Mouse (Mus musculus): ENCODE measurements around the gene Parp8. TPM values are rescaled to one million over a fixed set of nuclear protein-coding genes. Genes with fewer than 3 reads are reported as not detected.

Parp8 gene
- 37.7 and 37.8 TPM in 2 replicates for polyA plus RNA-seq (2012; rRNA removed)
- 20.0 and 21.7 TPM in 2 replicates for polyA plus RNA-seq (2014; fragmentation: Nextera tagmentation; extraction: Ambion mirVana)

DNA sequence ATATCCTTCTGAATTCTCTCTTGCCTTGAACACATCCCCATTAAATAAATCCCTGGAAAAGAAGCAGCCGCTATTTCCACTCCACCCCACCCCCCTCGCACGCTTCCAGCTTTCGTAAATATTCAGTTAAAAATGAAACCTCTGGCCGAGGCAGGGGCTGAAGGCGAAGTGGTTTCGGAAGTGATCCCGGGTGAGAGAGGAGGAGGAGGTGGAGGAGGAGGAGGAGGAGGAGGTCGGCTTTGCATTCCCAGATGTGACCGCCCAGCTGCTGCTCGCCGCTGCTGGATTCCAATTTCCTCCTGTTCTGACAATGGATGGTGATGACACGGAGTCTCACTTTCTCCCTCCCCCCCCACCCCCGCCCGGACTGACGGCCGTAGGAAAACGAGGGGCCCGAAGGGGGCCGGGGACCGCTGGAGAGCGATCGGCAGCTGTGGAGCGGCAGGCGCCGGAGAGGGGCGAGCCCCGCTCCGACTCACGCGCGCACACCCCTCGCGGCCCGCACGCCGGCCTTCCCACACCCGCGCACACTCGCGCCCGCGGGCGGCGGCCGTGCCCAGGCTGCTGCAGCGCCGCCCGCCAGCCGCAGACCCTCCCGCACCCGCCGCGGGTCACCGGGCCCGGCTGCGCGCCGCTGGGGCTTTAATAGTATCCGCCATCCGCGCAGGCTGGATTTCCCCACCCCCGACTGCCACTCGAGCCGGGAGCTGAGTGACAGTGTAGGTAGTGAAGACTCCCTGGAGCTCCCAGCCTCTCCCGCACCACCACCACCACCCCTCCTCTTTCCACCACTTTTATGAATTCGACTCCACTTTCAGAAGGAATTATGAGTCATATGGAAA, at the start of gene Parp8:
Gene Parp8, minus strand, starts transcription at position 312 of the 842 bp plus-strand sequence.
- DNase-seq (ENCODE audit: low spot score) (peak; percentile 63), ATAC-seq (ENCODE audit: low FRiP score, low read depth) (peak; percentile 77)
- peaks cover 20% of the 10 kb centered on the region for H3K4me1 ChIP-seq (ENCODE audit: control insufficient read depth, insufficient read depth, low read length)
- H3K9me3 ChIP-seq (ENCODE audit: control insufficient read depth, low read length), result no peaks in the 10 kb centered on the region
- under 1% methylated on average over 26 of the region's 67 CpGs for WGBS
- H3K4me3 ChIP-seq (replicated peaks; ENCODE audit: low read length), result peak within 1 kb of the TSS; percentile 85
- 0 out of 2 replicates have a peak, but pooled peaks have one; percentile 22 for TF ChIP-seq POLR2A (IDR thresholded peaks at IDR 0.05; ENCODE audit: borderline replicate concordance, extremely low read depth, insufficient read depth, insufficient read length)
- H3K27ac ChIP-seq (replicated peaks; ENCODE audit: low read depth, low read length), result peak within 1 kb of the TSS; percentile 94
- no peaks in the 10 kb centered on the region for H3K27me3 ChIP-seq (ENCODE audit: control insufficient read depth, insufficient read depth, low read length)
- peak within 1 kb of the TSS; percentile 76 for H3K4me2 ChIP-seq (replicated peaks; ENCODE audit: low read depth, low read length, severe bottlenecking)
- peak within 1 kb of the TSS; percentile 91 for H3K9ac ChIP-seq (ENCODE audit: low read depth, low read length, severe bottlenecking)
- no peaks in the 10 kb centered on the region for H3K36me3 ChIP-seq (ENCODE audit: control insufficient read depth, insufficient read depth, low read length)

DNA sequence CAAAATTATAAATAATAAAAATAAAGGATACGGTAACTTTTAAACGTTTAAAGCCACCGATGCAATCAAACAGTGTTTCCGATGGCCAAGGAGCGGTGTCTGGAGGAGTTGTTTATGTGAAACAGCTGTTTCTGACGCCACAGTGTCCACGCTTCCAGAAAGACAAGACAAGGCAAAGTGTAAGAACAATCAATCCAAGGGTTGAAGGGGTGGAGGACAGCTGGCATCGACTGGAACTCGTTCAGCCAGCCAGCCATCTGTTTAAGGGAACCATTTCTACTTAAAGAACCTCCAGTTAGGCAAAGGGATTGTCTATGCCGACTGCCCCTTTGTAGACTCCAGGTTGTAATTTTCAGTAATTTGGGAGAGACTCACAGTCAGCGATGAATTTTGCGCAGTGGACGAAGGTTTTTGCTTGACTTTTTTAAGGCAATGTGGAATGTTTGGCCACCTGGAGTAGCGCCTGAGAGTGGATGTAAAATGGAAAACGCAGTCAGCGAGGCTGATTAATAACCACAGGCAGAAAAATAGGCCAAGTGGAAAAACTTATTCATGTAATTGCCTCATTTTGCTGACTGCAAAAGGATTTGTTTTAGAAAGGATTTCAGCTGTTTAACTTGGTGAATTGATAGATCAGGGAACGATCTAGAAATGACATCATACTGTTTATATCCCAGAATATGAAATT, 37.4 kb upstream of the Parp8 start:
- no peak overlapping the region for H3K4me3 ChIP-seq (replicated peaks; ENCODE audit: low read length)
- 27% methylated on average over 17 of the region's 17 CpGs for whole genome bisulfite sequencing
- H3K27ac ChIP-seq (replicated peaks; ENCODE audit: low read depth, low read length), result peak overlapping the region; percentile 61
- no peaks in the 10 kb centered on the region for H3K27me3 ChIP-seq (ENCODE audit: control insufficient read depth, insufficient read depth, low read length)
- H3K4me2 ChIP-seq (replicated peaks; ENCODE audit: low read depth, low read length, severe bottlenecking), result peak overlapping the region; percentile 18; the same call in 1 of the 2 replicates
- H3K9me3 ChIP-seq (ENCODE audit: control insufficient read depth, low read length), result no peaks in the 10 kb centered on the region
- H3K9ac ChIP-seq (ENCODE audit: low read depth, low read length, severe bottlenecking), result no peak overlapping the region
- H3K4me1 ChIP-seq (ENCODE audit: control insufficient read depth, insufficient read depth, low read length), result 0 out of 2 replicates have a peak, but pooled peaks cover 4% of the 10 kb centered on the region
- no peaks in the 10 kb centered on the region for H3K36me3 ChIP-seq (ENCODE audit: control insufficient read depth, insufficient read depth, low read length)
- ATAC-seq (ENCODE audit: low FRiP score, low read depth) (peak; percentile 53; the same call in 1 of the 2 replicates), DNase-seq (ENCODE audit: low spot score) (peak; percentile 73)
- no peak for TF ChIP-seq POLR2A (IDR thresholded peaks at IDR 0.05; ENCODE audit: borderline replicate concordance, extremely low read depth, insufficient read depth, insufficient read length)

DNA sequence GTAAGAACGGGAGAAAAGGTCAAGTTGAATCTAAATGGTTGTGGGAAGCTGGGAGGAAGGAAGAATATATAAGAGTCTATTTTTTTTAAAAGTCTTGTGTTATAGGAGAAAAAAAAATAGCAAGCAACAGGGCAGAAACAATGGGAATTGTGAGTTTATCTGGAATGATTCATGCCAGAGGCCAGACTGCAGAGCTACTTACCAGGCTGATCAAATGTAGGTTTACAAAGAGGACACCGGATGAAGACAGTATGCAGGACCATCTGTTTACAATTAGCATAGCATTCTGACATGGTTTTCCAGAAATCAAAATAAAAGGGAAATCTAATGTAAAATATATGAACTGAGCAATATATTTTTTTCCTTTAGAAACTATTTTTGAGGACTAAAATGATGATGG, 31.1 kb upstream of the Parp8 start:
- WGBS, result 59% methylated on average over 2 of the region's 2 CpGs
- Histone ChIP-seq H3K4me1 (ENCODE audit: control insufficient read depth, insufficient read depth, low read length) (no peaks in the 10 kb centered on the region), H3K9ac (ENCODE audit: low read depth, low read length, severe bottlenecking) (no peak overlapping the region), H3K4me3 (replicated peaks; ENCODE audit: low read length) (no peak overlapping the region), H3K36me3 (ENCODE audit: control insufficient read depth, insufficient read depth, low read length) (no peaks in the 10 kb centered on the region), H3K4me2 (replicated peaks; ENCODE audit: low read depth, low read length, severe bottlenecking) (no peak overlapping the region), H3K27ac (replicated peaks; ENCODE audit: low read depth, low read length) (no peak overlapping the region), H3K27me3 (ENCODE audit: control insufficient read depth, insufficient read depth, low read length) (no peaks in the 10 kb centered on the region), H3K9me3 (ENCODE audit: control insufficient read depth, low read length) (no peaks in the 10 kb centered on the region)
- no peak for DNase-seq (ENCODE audit: low spot score)
- no peak for TF ChIP-seq POLR2A (IDR thresholded peaks at IDR 0.05; ENCODE audit: borderline replicate concordance, extremely low read depth, insufficient read depth, insufficient read length)
- ATAC-seq (ENCODE audit: low FRiP score, low read depth), result no peak

DNA sequence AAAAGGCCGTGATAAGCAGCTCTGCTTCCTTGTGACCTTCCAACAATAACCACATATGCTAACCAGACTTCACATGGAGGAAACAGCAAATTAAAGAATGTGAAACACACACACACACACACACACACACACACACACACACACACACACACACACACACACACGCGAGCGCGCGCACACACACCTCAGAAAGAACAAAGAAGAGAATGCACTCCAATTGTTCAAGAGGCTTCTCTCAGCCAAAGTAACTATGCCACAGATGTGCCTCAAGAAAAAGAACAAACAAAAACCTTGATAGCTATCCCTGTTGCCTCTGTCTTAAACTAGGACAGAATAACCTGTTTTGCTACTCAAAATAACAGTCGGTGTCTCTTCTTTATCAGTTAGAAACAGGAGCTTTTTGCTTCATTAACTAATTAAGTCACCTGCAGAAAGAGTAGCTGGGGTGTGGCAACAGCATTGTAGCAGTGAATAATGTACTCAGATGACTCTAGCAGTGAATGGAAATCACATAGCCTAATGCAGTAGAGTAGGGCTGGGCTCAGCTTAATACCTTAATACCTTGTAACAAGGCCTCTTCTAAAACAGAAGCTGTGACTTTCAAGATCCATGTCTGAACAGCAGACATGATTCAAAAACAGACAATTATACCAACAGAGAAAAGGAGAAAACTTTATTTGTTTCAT, 29.6 kb upstream of the Parp8 start:
- H3K9me3 ChIP-seq (ENCODE audit: control insufficient read depth, low read length), result no peaks in the 10 kb centered on the region
- H3K27ac ChIP-seq (replicated peaks; ENCODE audit: low read depth, low read length), result no peak overlapping the region
- no peaks in the 10 kb centered on the region for H3K27me3 ChIP-seq (ENCODE audit: control insufficient read depth, insufficient read depth, low read length)
- DNase-seq (ENCODE audit: low spot score) (no peak), ATAC-seq (ENCODE audit: low FRiP score, low read depth) (no peak)
- H3K4me1 ChIP-seq (ENCODE audit: control insufficient read depth, insufficient read depth, low read length), result no peaks in the 10 kb centered on the region
- TF ChIP-seq POLR2A (IDR thresholded peaks at IDR 0.05; ENCODE audit: borderline replicate concordance, extremely low read depth, insufficient read depth, insufficient read length), result no peak
- no peak overlapping the region for H3K9ac ChIP-seq (ENCODE audit: low read depth, low read length, severe bottlenecking)
- H3K4me2 ChIP-seq (replicated peaks; ENCODE audit: low read depth, low read length, severe bottlenecking), result no peak overlapping the region
- no peaks in the 10 kb centered on the region for H3K36me3 ChIP-seq (ENCODE audit: control insufficient read depth, insufficient read depth, low read length)
- no peak overlapping the region for H3K4me3 ChIP-seq (replicated peaks; ENCODE audit: low read length)
- 87% methylated on average over 7 of the region's 7 CpGs for WGBS

DNA sequence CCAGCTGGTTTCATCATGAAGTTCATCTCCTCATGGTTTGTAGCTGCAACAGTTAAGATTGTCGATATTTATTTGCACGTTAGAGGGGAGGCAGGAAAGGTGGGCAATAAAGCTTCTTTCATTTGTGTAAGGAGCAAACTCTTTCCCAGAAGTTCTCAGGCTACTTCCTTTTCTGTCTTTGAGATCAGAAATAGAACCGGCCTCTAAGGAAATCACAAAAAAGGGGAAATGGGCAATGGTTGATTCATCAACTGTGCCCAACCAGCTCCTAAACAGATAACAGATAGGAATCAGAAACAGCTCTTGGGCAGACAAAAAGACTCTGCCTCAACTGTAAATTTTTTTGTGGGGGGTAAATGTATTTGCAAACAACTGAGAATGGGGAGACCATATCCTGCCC, 27.4 kb upstream of the Parp8 start:
- H3K4me3 ChIP-seq (replicated peaks; ENCODE audit: low read length), result no peak overlapping the region
- no peaks in the 10 kb centered on the region for H3K27me3 ChIP-seq (ENCODE audit: control insufficient read depth, insufficient read depth, low read length)
- H3K36me3 ChIP-seq (ENCODE audit: control insufficient read depth, insufficient read depth, low read length), result no peaks in the 10 kb centered on the region
- H3K9ac ChIP-seq (ENCODE audit: low read depth, low read length, severe bottlenecking), result no peak overlapping the region
- TF ChIP-seq POLR2A (IDR thresholded peaks at IDR 0.05; ENCODE audit: borderline replicate concordance, extremely low read depth, insufficient read depth, insufficient read length), result no peak
- H3K4me1 ChIP-seq (ENCODE audit: control insufficient read depth, insufficient read depth, low read length), result no peaks in the 10 kb centered on the region
- H3K27ac ChIP-seq (replicated peaks; ENCODE audit: low read depth, low read length), result no peak overlapping the region
- WGBS, result 76% methylated on average over 3 of the region's 3 CpGs
- no peak overlapping the region for H3K4me2 ChIP-seq (replicated peaks; ENCODE audit: low read depth, low read length, severe bottlenecking)
- DNase-seq (ENCODE audit: low spot score) (no peak), ATAC-seq (ENCODE audit: low FRiP score, low read depth) (no peak)
- no peaks in the 10 kb centered on the region for H3K9me3 ChIP-seq (ENCODE audit: control insufficient read depth, low read length)

All from limb, embryonic 14.5 days (tissue).